Mouse (Mus musculus) C2C12 (cell line): Measurements from ENCODE around the gene Sptb.

Source experiments
- CEBPB ChIP-seq: IDR thresholded peaks from one replicate; pipeline ENCODE4 v1.6.1; 2011; ENCODE audit warnings: low read depth, mild to moderate bottlenecking, control low read depth, moderate library complexity
- CTCF ChIP-seq: IDR thresholded peaks from one replicate; pipeline ENCODE4 v1.5.1; 2011; ENCODE audit not compliant: control insufficient read depth, insufficient read depth, insufficient read length
- MYOD1 ChIP-seq: IDR thresholded peaks from one replicate; pipeline ENCODE4 v1.6.1; 2011; ENCODE audit warnings: low read depth; ENCODE audit not compliant: control insufficient read depth, insufficient read length

DNA sequence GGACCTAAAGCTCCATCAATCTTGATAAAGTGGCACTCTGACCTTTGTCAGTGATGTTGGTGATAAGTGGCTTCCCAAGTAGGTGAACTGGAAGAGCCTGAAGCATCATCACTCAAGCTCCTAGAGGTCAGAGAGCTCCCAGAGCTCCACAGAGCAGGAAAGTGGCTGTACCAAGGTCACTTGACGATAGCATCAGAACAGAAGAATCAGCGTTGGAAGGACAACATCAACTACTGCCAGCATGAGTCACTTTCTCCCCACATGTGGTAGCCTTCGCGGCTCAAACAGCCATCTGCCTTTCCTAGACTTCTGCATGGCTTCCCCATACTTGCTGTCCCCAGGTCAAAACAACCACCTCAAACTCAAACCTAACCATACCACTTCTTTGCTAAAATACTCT is 67.7 kb downstream of the Sptb start:
- no peak for TF ChIP-seq CTCF
- TF ChIP-seq MYOD1 = no peak
- TF ChIP-seq CEBPB = no peak
